Mouse (Mus musculus) midbrain, embryonic 15.5 days (tissue): ENCODE measurements around the gene Krt12. TPM values are rescaled to one million over a fixed set of nuclear protein-coding genes. Genes with fewer than 3 reads are reported as not detected.

Experiments
- ATAC-seq: fragments of 200-750 bp; cut with Nextera tagmentation; replicated peaks from 2 replicates; pipeline ENCODE4 v1.8.0; 2017; ENCODE audit warnings: moderate TSS enrichment
- H3K27ac ChIP-seq: fragments of 300-500 bp; sonication (generic); 2 replicates; pipeline ENCODE4 v1.5.1; 2015; ENCODE audit warnings: mild to moderate bottlenecking, inconsistent platforms
- H3K27me3 ChIP-seq: fragments of 300-500 bp; sonication (generic); replicated peaks from 2 replicates; pipeline ENCODE4 v1.6.1; 2015; ENCODE audit warnings: inconsistent platforms
- H3K36me3 ChIP-seq: fragments of 300-500 bp; sonication (generic); replicated peaks from 2 replicates; pipeline ENCODE4 v1.6.1; 2015; ENCODE audit warnings: inconsistent platforms
- H3K4me1 ChIP-seq: fragments of 300-500 bp; sonication (generic); 2 replicates; pipeline ENCODE4 v1.6.1; 2015; ENCODE audit warnings: inconsistent platforms
- H3K4me2 ChIP-seq: fragments of 300-500 bp; sonication (generic); 2 replicates; pipeline ENCODE4 v1.6.1; 2015; ENCODE audit warnings: inconsistent platforms, mild to moderate bottlenecking, moderate library complexity
- H3K4me3 ChIP-seq: fragments of 300-500 bp; sonication (generic); 2 replicates; pipeline ENCODE4 v1.5.1; 2015; ENCODE audit warnings: mild to moderate bottlenecking, inconsistent platforms
- H3K9ac ChIP-seq: fragments of 300-500 bp; sonication (generic); 2 replicates; pipeline ENCODE4 v1.6.1; 2015; ENCODE audit warnings: mild to moderate bottlenecking, inconsistent platforms
- H3K9me3 ChIP-seq: fragments of 300-500 bp; sonication (generic); 2 replicates; pipeline ENCODE4 v1.6.1; 2016; ENCODE audit warnings: inconsistent platforms
- WGBS: fragments of 180-500 bp; shearing (Covaris S2); methylation state at CpG from one replicate; pipeline ENCODE4 v1.1.7; 2015; ENCODE audit warnings: mixed read lengths; 5-methylcytosine and 5-hydroxymethylcytosine counted together
- polyA plus RNA-seq: library from polyadenylated mRNA; unstranded; fragments of >200 nt; fragmentation: Nextera tagmentation; extraction: Ambion mirVana; gene quantifications from 2 replicates; pipeline ENCODE4 v1.2.1, GENCODE M21; 2015

Krt12 gene
- polyA plus RNA-seq, 1 experiment from 2014 or later = 0.23 TPM

DNA sequence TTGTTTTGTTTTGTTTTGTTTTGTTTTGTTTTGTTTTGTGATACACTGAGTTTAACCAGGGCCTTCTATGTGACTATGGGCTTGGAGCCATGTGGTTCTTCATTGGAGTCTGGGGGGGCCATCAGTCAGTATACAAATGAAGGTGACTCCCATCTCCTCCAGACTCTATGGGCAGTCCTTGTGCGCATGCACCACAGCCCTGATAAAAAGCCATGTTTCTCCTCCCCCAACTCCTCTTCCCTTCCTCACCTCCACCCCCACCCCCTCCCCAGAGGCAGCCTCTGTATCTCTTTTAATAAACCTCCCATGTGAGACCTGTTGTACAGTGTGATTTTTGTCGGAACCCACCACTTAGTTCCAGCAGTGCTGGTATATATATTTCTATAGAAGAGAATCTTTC, 25.4 kb downstream of the Krt12 start:
- H3K27me3 ChIP-seq = 0 out of 2 replicates have a peak, but pooled peaks cover 4% of the 10 kb centered on the region
- 71% methylated on average over 2 of the region's 2 CpGs for WGBS
- H3K9ac ChIP-seq = no peak overlapping the region
- 0 out of 2 replicates have a peak, but pooled peaks cover 5% of the 10 kb centered on the region for H3K4me1 ChIP-seq
- no peak for ATAC-seq
- H3K4me3 ChIP-seq = no peak overlapping the region
- no peak overlapping the region for H3K4me2 ChIP-seq
- H3K27ac ChIP-seq = no peak overlapping the region
- no peaks in the 10 kb centered on the region for H3K9me3 ChIP-seq
- H3K36me3 ChIP-seq = no peaks in the 10 kb centered on the region

DNA sequence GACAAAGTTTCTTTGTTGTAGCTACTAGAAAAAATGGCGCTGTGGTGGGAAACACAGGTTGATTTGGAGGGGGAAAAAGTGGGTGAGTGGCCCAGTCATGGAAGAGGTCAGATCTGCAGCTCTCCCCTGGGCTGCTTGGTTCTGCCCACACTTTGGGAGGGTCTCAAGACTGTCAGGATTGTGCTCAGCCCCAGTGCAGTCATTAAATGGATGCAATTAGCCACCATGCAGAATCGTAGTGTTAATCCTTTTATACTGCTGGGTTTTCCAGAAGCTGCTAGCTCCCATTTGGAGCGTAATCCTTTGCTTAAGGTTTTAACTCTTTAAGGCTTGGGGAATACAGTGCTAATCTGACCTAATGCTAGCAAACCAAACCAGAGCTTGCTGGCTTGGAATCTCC, 26.0 kb downstream of the Krt12 start:
- Histone ChIP-seq H3K27me3 (0 out of 2 replicates have a peak, but pooled peaks cover 4% of the 10 kb centered on the region), H3K27ac (no peak overlapping the region), H3K36me3 (no peaks in the 10 kb centered on the region), H3K4me2 (no peak overlapping the region), H3K9ac (no peak overlapping the region), H3K4me3 (no peak overlapping the region), H3K4me1 (0 out of 2 replicates have a peak, but pooled peaks cover 5% of the 10 kb centered on the region), H3K9me3 (no peaks in the 10 kb centered on the region)
- ATAC-seq = no peak
- 15% methylated on average over 3 of the region's 3 CpGs for WGBS

DNA sequence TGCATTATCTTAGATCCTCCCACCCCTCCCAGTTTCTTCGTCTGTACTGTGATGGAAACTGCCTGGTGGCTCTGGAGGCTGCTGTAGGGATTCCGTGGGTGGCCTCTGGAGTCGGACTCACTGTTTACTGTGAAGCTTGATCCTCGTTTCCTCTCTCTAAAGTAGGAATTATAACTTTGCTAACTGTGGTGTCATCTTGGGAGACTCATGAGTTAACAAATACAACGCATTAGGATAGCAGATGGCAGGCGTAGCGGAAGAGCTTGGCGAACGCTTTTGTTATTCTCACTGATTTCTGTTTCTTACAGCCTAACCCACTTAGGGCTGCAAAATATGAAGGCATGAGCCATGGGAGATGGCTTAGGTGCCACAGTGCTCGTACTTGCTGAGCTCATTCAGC, 29.6 kb downstream of the Krt12 start:
- no peak overlapping the region for H3K9ac ChIP-seq
- no peaks in the 10 kb centered on the region for H3K36me3 ChIP-seq
- H3K4me1 ChIP-seq = peaks cover 8% of the 10 kb centered on the region; the same call in 1 of the 2 replicates
- 81% methylated on average over 10 of the region's 10 CpGs for WGBS
- no peaks in the 10 kb centered on the region for H3K27me3 ChIP-seq
- H3K9me3 ChIP-seq = no peaks in the 10 kb centered on the region
- ATAC-seq = no peak
- H3K27ac ChIP-seq = no peak overlapping the region
- H3K4me2 ChIP-seq = no peak overlapping the region
- no peak overlapping the region for H3K4me3 ChIP-seq

DNA sequence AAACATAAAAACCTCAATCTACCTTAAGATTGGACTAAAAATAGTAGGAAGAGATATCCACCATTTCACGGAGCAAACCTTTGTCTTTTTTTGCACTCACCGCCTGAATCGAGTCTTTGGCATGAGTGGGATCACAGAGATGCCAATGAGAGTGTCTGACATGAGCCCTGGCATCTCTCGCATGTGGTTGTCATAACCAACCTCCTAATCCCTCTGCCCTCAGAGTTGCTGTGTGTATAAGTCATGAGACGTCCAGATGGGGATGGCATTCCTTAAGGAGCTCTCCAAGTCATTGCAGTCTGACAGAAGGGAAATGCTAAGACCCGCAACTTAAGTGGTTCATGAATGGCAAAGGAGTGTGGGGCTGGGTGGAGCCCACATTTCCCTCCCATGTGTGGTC, 30.7 kb downstream of the Krt12 start:
- no peak overlapping the region for H3K9ac ChIP-seq
- H3K9me3 ChIP-seq = no peaks in the 10 kb centered on the region
- 83% methylated on average over 6 of the region's 6 CpGs for WGBS
- no peak overlapping the region for H3K4me3 ChIP-seq
- ATAC-seq = no peak
- no peaks in the 10 kb centered on the region for H3K36me3 ChIP-seq
- no peaks in the 10 kb centered on the region for H3K27me3 ChIP-seq
- H3K4me2 ChIP-seq = no peak overlapping the region
- peaks cover 18% of the 10 kb centered on the region for H3K4me1 ChIP-seq
- no peak overlapping the region for H3K27ac ChIP-seq

- Histone ChIP-seq H3K27me3 (no peaks in the 10 kb centered on the region), H3K4me3 (no peak overlapping the region), H3K27ac (no peak overlapping the region), H3K4me1 (peaks cover 14% of the 10 kb centered on the region), H3K9me3 (no peaks in the 10 kb centered on the region), H3K9ac (no peak overlapping the region), H3K36me3 (no peaks in the 10 kb centered on the region), H3K4me2 (no peak overlapping the region)
- 77% methylated on average over 7 of the region's 7 CpGs for WGBS
- no peak for ATAC-seq
Measured at GRCm38 (mm10) chr11:99390866-99391265, 31.2 kb downstream of the Krt12 start.

DNA sequence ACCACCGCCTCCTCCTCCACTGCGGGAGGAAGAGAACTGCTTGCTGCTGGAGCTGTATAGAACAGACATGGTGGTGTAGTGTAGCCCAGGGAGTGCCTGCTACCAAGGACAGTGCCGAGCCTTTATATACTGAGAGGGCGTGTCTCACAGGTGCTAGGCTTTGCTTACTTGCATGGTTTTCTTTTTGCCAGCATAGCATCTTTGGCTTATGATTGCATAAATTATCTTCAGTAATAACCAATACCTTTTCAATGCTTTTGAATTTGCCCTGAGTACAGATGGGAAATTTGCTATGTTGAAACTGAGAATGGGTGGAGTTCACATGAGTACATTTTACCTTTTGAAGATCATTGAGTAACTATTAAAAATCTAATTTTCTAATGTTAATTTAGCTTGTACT, 32.8 kb downstream of the Krt12 start, which contains the start of gene Krt10:
Gene Krt10, minus strand, starts transcription at position 101 of the 400 bp plus-strand sequence.
- no peak for ATAC-seq

DNA sequence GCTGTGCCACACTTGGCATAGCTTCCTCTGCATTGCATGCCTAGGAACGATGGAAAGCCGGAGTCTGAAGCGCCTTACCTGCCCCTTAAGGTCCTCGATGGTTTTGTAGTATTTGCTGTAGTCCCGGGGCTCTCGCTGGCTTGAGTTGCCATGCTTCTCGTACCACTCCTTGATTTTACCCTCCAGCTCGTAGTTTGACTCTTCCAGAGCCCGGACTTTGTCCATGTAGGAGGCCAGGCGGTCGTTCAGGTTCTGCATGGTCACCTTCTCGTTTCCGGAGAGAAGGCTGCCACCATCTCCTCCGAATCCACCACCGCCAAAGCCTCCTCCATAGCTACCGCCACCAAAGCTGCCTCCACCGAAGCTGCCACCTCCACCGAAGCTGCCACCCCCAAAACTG, 33.4 kb downstream of the Krt12 start:
- Histone ChIP-seq H3K4me1 (peaks cover 18% of the 10 kb centered on the region), H3K4me2 (no peak overlapping the region), H3K4me3 (no peak overlapping the region), H3K9me3 (no peaks in the 10 kb centered on the region), H3K27ac (no peak overlapping the region), H3K36me3 (no peaks in the 10 kb centered on the region), H3K9ac (no peak overlapping the region), H3K27me3 (no peaks in the 10 kb centered on the region)
- 96% methylated on average over 18 of the region's 18 CpGs for WGBS
- no peak for ATAC-seq

More for the DNA sequence above, 32.8 kb downstream of the Krt12 start, which contains the start of gene Krt10:
- H3K27me3 ChIP-seq = no peaks in the 10 kb centered on the region
- H3K4me2 ChIP-seq = no peak within 1 kb of the TSS
- no peaks in the 10 kb centered on the region for H3K9me3 ChIP-seq
- H3K9ac ChIP-seq = no peak within 1 kb of the TSS
- no peak within 1 kb of the TSS for H3K27ac ChIP-seq
- H3K36me3 ChIP-seq = no peaks in the 10 kb centered on the region
- peaks cover 18% of the 10 kb centered on the region for H3K4me1 ChIP-seq
- WGBS = 90% methylated on average over 4 of the region's 4 CpGs
- no peak within 1 kb of the TSS for H3K4me3 ChIP-seq

GRCm38 (mm10) chr11:99385813-99386721, 36.0 kb downstream of the Krt12 start:
- Histone ChIP-seq H3K36me3 (no peaks in the 10 kb centered on the region), H3K9me3 (no peaks in the 10 kb centered on the region), H3K4me3 (peak overlapping the region; percentile 69), H3K27ac (peak overlapping the region; percentile 96), H3K4me2 (peak overlapping the region; percentile 74), H3K4me1 (peaks cover 18% of the 10 kb centered on the region), H3K27me3 (peaks cover 7% of the 10 kb centered on the region; the same call in 1 of the 2 replicates), H3K9ac (peak overlapping the region; percentile 71)
- peak; percentile 91 for ATAC-seq
- 1% methylated on average over 71 of the region's 71 CpGs for WGBS

- Histone ChIP-seq H3K27ac (no peak overlapping the region), H3K4me3 (no peak overlapping the region), H3K4me2 (no peak overlapping the region), H3K4me1 (no peaks in the 10 kb centered on the region), H3K27me3 (peaks cover 12% of the 10 kb centered on the region; the same call in 1 of the 2 replicates), H3K9ac (no peak overlapping the region), H3K36me3 (no peaks in the 10 kb centered on the region), H3K9me3 (no peaks in the 10 kb centered on the region)
- 13% methylated on average over 5 of the region's 5 CpGs for WGBS
- ATAC-seq = no peak
Measured at GRCm38 (mm10) chr11:99379568-99379967, 42.5 kb downstream of the Krt12 start.

DNA sequence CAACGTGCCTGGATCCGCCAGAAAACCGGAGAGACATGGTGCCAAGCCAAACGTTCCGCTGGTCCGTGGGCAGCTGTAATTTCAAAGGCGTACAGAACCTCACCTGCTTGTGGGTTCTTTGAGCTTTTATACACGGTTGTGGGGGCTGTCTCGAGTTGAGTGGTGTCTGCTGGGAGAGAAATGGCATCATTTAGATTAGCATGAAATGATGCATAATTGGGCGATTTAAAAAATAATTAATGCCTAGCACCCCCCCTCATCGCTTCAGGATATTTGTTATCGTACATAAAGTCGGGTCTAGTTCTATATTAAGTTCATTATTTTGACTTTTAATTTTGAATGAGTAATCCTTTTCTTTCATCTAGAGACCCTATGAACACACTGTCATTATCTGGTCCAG, 47.3 kb downstream of the Krt12 start, which contains the start of gene Krt28:
Gene Krt28, minus strand, starts transcription at position 101 of the 400 bp plus-strand sequence.
- H3K4me2 ChIP-seq = no peak within 1 kb of the TSS
- H3K27ac ChIP-seq = no peak within 1 kb of the TSS
- 84% methylated on average over 13 of the region's 13 CpGs for WGBS
- no peak within 1 kb of the TSS for H3K4me3 ChIP-seq
- ATAC-seq = no peak
- H3K27me3 ChIP-seq = peaks cover 7% of the 10 kb centered on the region; the same call in 1 of the 2 replicates
- H3K9ac ChIP-seq = no peak within 1 kb of the TSS
- H3K4me1 ChIP-seq = 0 out of 2 replicates have a peak, but pooled peaks cover 3% of the 10 kb centered on the region
- no peaks in the 10 kb centered on the region for H3K36me3 ChIP-seq
- no peaks in the 10 kb centered on the region for H3K9me3 ChIP-seq

DNA sequence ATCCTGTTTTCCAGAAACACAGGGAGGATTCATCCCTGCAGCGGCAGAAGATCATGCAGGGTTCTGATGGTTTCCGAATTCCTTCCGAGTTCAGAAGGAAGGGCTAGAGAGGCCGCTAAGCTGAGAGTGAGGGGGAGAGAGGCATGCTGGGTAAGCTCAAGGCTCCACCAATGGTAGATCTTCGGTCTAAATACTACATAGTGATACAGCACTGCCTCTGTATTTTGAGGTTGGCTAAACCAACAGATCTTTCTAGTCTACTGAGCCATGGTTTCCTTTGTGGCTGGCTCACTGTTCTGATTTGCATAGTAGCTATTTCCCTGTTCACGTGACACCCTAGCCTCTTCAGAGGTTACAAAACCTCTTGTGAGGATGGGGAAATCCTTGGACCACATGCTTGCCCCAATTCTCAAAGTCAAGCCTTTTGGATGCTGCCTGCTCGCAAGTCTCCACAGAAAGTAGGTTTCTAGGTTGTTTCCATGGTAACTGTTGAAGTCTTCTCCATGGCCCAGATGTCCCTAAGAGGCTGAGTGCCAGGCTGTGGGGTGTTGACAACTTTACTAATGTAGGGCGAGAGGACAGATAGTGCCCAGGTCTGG, 52.1 kb downstream of the Krt12 start:
- ATAC-seq = no peak
- Histone ChIP-seq H3K4me3 (no peak overlapping the region), H3K4me2 (no peak overlapping the region), H3K27me3 (peaks cover 3% of the 10 kb centered on the region; the same call in 1 of the 2 replicates), H3K9ac (no peak overlapping the region), H3K4me1 (0 out of 2 replicates have a peak, but pooled peaks cover 3% of the 10 kb centered on the region), H3K36me3 (no peaks in the 10 kb centered on the region), H3K27ac (peak overlapping the region; percentile 45; the same call in 1 of the 2 replicates), H3K9me3 (no peaks in the 10 kb centered on the region)
- 80% methylated on average over 8 of the region's 8 CpGs for WGBS

DNA sequence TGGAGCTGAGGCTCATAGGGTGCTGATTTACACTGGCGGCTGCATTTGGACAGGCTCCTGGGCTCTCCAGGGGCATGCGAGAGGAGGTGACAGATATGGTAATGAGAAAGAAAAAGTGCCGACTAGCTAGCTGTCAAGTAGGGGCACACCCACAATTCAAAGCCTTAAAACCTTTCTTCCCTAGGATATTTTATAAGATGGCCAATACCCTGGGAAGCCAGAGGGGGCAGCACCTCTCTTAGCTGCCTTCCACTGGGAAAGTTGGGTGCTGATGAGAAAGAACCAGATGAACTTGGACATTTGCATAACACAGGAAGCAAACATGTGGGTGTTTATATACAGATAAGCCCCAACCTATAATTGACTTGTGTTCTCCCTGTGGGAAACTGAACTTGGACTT, 52.8 kb downstream of the Krt12 start:
- Histone ChIP-seq H3K9ac (no peak overlapping the region), H3K36me3 (no peaks in the 10 kb centered on the region), H3K27me3 (no peaks in the 10 kb centered on the region), H3K4me3 (no peak overlapping the region), H3K4me2 (no peak overlapping the region), H3K4me1 (0 out of 2 replicates have a peak, but pooled peaks cover 3% of the 10 kb centered on the region), H3K27ac (no peak overlapping the region; the same call in 1 of the 2 replicates), H3K9me3 (no peaks in the 10 kb centered on the region)
- ATAC-seq = no peak
- 15% methylated on average over 3 of the region's 3 CpGs for WGBS
